Mouse (Mus musculus): ENCODE measurements around the gene Pde5a. TPM values are rescaled to one million over a fixed set of nuclear protein-coding genes. Genes with fewer than 3 reads are reported as not detected.
A peak's percentile ranks its signal among the peaks of the same experiment; 100 is the strongest.

Pde5a gene
- polyA plus RNA-seq (2015; fragmentation: Nextera tagmentation; extraction: Ambion mirVana): 16.6 and 22.7 TPM in 2 replicates

DNA sequence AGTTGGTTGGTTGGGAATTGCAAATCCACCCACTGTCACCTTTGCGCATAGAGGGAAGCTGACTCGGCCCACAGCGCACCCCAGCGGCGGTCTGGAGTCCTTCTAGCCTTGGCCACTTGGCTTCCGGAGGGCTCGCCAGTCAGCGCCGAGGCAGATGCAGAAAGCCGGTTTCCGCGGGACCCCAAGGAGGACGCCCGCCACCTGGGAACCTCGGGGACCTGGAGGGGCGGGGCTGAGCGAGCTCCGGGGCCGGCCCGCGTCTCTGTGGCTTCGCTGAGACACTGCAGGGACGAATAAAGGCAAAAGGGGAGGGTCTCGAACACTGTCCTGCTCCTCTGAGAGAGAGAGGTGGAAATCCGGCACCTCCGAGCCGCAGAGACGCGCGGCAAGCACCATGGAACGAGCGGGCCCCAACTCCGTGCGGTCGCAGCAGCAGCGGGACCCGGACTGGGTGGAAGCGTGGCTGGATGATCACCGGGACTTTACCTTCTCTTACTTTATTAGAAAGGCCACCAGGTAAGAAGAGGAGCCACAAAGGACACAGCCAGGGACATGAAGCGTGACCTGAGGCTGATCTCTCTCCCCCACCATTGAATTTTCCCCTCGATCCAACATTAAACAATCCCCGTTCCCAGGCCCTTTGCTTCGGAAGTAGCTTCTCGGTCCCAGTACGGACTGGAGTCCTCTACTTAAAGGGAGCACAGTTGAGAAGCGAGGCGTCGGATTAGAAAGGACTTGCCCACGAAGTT is at the start of gene Pde5a:
Gene Pde5a, plus strand, starts transcription at position 96 of the 749 bp plus-strand sequence.
- peak within 1 kb of the TSS; percentile 85 for H3K4me2 ChIP-seq (replicated peaks; ENCODE audit: low read depth, low read length)
- 2% methylated on average over 49 of the region's 49 CpGs for WGBS
- DNase-seq (ENCODE audit: low spot score) (peak; percentile 91), ATAC-seq (peak; percentile 70)
- peak within 1 kb of the TSS; percentile 62 for H3K9ac ChIP-seq (replicated peaks; ENCODE audit: low read depth)
- TF ChIP-seq EP300 (IDR thresholded peaks at IDR 0.05) (no peak), CTCF (IDR thresholded peaks at IDR 0.05) (peak; percentile 93)
- H3K4me3 ChIP-seq (ENCODE audit: low read depth, low read length): peak within 1 kb of the TSS; percentile 68
- H3K36me3 ChIP-seq (ENCODE audit: insufficient read depth, low read length): no peaks in the 10 kb centered on the region
- no peaks in the 10 kb centered on the region for H3K27me3 ChIP-seq (replicated peaks; ENCODE audit: insufficient read depth, low read length)
- H3K4me1 ChIP-seq (ENCODE audit: insufficient read depth, low read depth, low read length): no peaks in the 10 kb centered on the region
- H3K9me3 ChIP-seq (ENCODE audit: low read length): no peaks in the 10 kb centered on the region
- H3K27ac ChIP-seq (ENCODE audit: low read length): peak within 1 kb of the TSS; percentile 92

DNA sequence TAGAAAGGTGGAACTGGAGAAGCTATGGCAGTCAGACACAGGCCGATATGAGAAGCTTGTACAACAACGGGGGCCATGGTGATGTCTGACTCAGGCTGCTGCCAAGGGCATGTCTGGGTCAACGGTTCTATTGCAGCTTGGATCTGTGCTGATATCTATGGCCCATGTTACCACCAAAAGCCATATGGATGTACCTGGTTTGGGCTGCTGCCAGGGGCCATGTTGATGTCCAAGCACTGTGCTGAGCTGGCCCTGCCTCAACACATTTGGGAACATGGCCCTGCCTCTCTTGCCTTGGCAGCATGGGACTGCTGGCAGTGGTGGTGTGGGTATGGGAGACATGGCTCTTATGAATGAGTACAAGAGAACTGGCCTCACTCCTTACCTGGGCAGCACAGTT is 47.9 kb upstream of the Pde5a start:
- H3K9me3 ChIP-seq (ENCODE audit: low read length): no peaks in the 10 kb centered on the region
- 96% methylated on average over 3 of the region's 3 CpGs for WGBS
- TF ChIP-seq EP300 (IDR thresholded peaks at IDR 0.05) (no peak), CTCF (IDR thresholded peaks at IDR 0.05) (no peak)
- ATAC-seq: no peak
- H3K27ac ChIP-seq (ENCODE audit: low read length): no peak overlapping the region
- DNase-seq (ENCODE audit: low spot score): no peak
- H3K4me3 ChIP-seq (ENCODE audit: low read depth, low read length): no peak overlapping the region
- no peaks in the 10 kb centered on the region for H3K27me3 ChIP-seq (replicated peaks; ENCODE audit: insufficient read depth, low read length)
- no peaks in the 10 kb centered on the region for H3K36me3 ChIP-seq (ENCODE audit: insufficient read depth, low read length)
- no peak overlapping the region for H3K9ac ChIP-seq (replicated peaks; ENCODE audit: low read depth)
- no peak overlapping the region for H3K4me2 ChIP-seq (replicated peaks; ENCODE audit: low read depth, low read length)
- H3K4me1 ChIP-seq (ENCODE audit: insufficient read depth, low read depth, low read length): no peaks in the 10 kb centered on the region

DNA sequence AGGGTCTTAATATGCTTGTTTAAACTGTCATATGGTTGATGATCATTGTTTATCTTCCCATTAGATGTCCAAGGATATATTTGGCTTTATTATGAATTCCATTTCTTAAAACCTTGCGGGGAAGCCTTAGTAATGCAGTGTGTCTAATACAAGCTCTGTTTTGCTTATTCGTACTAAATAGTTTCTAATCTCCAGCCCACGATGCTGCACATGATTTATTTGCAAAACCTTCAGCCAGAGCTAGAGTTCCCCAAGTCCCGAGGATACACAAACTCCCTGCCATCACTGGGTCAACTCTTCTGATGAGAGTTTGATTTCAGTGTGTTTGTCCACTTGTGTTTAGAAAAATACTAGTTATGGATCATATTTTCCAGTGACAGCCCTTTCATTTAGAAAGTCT is 46.4 kb upstream of the Pde5a start:
- H3K4me2 ChIP-seq (replicated peaks; ENCODE audit: low read depth, low read length): no peak overlapping the region
- no peaks in the 10 kb centered on the region for H3K9me3 ChIP-seq (ENCODE audit: low read length)
- H3K27me3 ChIP-seq (replicated peaks; ENCODE audit: insufficient read depth, low read length): no peaks in the 10 kb centered on the region
- TF ChIP-seq EP300 (IDR thresholded peaks at IDR 0.05) (no peak), CTCF (IDR thresholded peaks at IDR 0.05) (no peak)
- no peaks in the 10 kb centered on the region for H3K4me1 ChIP-seq (ENCODE audit: insufficient read depth, low read depth, low read length)
- no peak overlapping the region for H3K9ac ChIP-seq (replicated peaks; ENCODE audit: low read depth)
- DNase-seq (ENCODE audit: low spot score): no peak
- H3K4me3 ChIP-seq (ENCODE audit: low read depth, low read length): no peak overlapping the region
- H3K27ac ChIP-seq (ENCODE audit: low read length): no peak overlapping the region
- WGBS: 56% methylated on average over 4 of the region's 4 CpGs
- H3K36me3 ChIP-seq (ENCODE audit: insufficient read depth, low read length): no peaks in the 10 kb centered on the region
- ATAC-seq: no peak

DNA sequence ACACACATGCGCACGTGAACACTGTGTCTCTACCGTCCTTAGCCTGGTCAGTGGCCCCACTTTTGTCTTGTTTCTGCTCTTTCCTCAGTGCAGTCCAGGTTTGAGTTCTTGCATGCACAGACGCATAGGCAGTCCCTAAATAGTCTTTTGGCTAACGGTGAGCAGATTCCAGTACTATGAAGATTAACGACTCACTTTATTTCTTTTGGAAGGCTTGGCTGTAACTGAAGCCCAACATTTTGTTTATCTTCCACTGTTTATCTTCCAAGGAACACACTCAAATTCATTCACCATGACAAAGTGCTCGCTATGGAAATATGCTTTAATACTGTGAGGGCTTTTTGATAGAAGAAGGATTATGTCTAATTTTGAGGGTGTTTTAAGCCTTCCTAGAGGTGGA is 43.9 kb upstream of the Pde5a start:
- 43% methylated on average over 7 of the region's 7 CpGs for WGBS
- ATAC-seq: peak; percentile 12; the same call in 1 of the 2 replicates
- no peaks in the 10 kb centered on the region for H3K36me3 ChIP-seq (ENCODE audit: insufficient read depth, low read length)
- no peaks in the 10 kb centered on the region for H3K27me3 ChIP-seq (replicated peaks; ENCODE audit: insufficient read depth, low read length)
- 0 out of 2 replicates have a peak overlapping the region, but pooled peaks have one; percentile 14 for H3K27ac ChIP-seq (ENCODE audit: low read length)
- TF ChIP-seq CTCF (IDR thresholded peaks at IDR 0.05) (no peak), EP300 (IDR thresholded peaks at IDR 0.05) (no peak)
- H3K4me3 ChIP-seq (ENCODE audit: low read depth, low read length): no peak overlapping the region
- H3K4me1 ChIP-seq (ENCODE audit: insufficient read depth, low read depth, low read length): no peaks in the 10 kb centered on the region
- H3K4me2 ChIP-seq (replicated peaks; ENCODE audit: low read depth, low read length): no peak overlapping the region
- H3K9ac ChIP-seq (replicated peaks; ENCODE audit: low read depth): no peak overlapping the region
- H3K9me3 ChIP-seq (ENCODE audit: low read length): no peaks in the 10 kb centered on the region
- peak; percentile 43 for DNase-seq (ENCODE audit: low spot score)

DNA sequence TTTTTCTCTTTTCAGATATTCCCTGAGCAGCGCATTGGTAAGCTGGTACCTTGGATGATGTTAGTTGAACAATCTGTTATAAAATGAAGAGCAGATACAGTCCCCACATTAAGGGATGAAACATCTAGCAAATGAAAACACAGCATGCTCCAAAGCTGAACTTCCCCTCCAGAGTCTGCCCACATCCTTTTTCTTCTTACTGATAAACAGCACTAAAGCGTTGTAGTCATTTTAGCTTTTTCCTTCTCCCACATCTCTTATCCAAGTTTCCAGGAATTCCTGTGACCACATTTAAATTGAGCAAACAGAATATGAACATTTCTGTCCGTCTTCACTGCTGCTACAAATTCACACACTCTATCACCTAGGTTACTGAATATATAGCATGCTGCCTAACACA is 35.7 kb upstream of the Pde5a start:
- no peak overlapping the region for H3K4me3 ChIP-seq (ENCODE audit: low read depth, low read length)
- no peak overlapping the region for H3K9ac ChIP-seq (replicated peaks; ENCODE audit: low read depth)
- TF ChIP-seq CTCF (IDR thresholded peaks at IDR 0.05): no peak
- TF ChIP-seq EP300 (IDR thresholded peaks at IDR 0.05): no peak
- DNase-seq (ENCODE audit: low spot score): no peak
- no peaks in the 10 kb centered on the region for H3K4me1 ChIP-seq (ENCODE audit: insufficient read depth, low read depth, low read length)
- WGBS: 58% methylated on average over 3 of the region's 3 CpGs
- H3K4me2 ChIP-seq (replicated peaks; ENCODE audit: low read depth, low read length): no peak overlapping the region
- no peak overlapping the region for H3K27ac ChIP-seq (ENCODE audit: low read length)
- no peaks in the 10 kb centered on the region for H3K27me3 ChIP-seq (replicated peaks; ENCODE audit: insufficient read depth, low read length)
- H3K9me3 ChIP-seq (ENCODE audit: low read length): no peaks in the 10 kb centered on the region
- H3K36me3 ChIP-seq (ENCODE audit: insufficient read depth, low read length): no peaks in the 10 kb centered on the region
- ATAC-seq: no peak

DNA sequence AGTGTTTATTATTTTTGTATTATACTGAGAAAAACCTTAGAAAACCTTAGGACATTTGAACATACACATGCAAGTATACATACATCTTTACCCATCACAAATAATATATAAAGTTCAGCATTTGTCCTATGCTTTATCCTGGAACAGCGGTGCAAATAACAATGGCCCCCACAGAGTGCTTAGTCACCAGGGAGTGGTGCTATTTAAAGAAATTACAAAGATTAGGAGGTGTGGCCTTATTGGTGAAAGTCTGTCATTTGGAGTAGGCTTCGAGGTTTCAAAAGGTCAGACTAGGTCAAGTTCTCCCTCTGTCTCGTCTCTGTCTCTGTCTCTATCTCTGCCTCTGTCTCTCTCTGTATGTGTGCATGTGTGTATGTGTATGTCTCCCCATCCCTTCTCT is 32.9 kb upstream of the Pde5a start:
- no peaks in the 10 kb centered on the region for H3K4me1 ChIP-seq (ENCODE audit: insufficient read depth, low read depth, low read length)
- no peak overlapping the region for H3K4me3 ChIP-seq (ENCODE audit: low read depth, low read length)
- H3K27me3 ChIP-seq (replicated peaks; ENCODE audit: insufficient read depth, low read length): no peaks in the 10 kb centered on the region
- H3K4me2 ChIP-seq (replicated peaks; ENCODE audit: low read depth, low read length): no peak overlapping the region
- H3K36me3 ChIP-seq (ENCODE audit: insufficient read depth, low read length): no peaks in the 10 kb centered on the region
- no peak overlapping the region for H3K9ac ChIP-seq (replicated peaks; ENCODE audit: low read depth)
- WGBS: 63% methylated on average over 3 of the region's 3 CpGs
- no peak overlapping the region for H3K27ac ChIP-seq (ENCODE audit: low read length)
- H3K9me3 ChIP-seq (ENCODE audit: low read length): no peaks in the 10 kb centered on the region
- TF ChIP-seq CTCF (IDR thresholded peaks at IDR 0.05): no peak
- no peak for TF ChIP-seq EP300 (IDR thresholded peaks at IDR 0.05)
- ATAC-seq: no peak
- no peak for DNase-seq (ENCODE audit: low spot score)
